Mouse (Mus musculus) liver, embryonic 15.5 days (tissue): ENCODE results near the gene Prkci. TPM values are rescaled to one million over a fixed set of nuclear protein-coding genes. Genes with fewer than 3 reads are reported as not detected.

Experiments
- ATAC-seq: fragments of 200-750 bp; cut with Nextera tagmentation; 2 replicates; pipeline ENCODE4 v1.8.0; 2017; ENCODE audit warnings: moderate number of reproducible peaks, mild to moderate bottlenecking, moderate library complexity; ENCODE audit not compliant: insufficient read depth
- H3K27ac ChIP-seq: fragments of 300-500 bp; sonication (generic); replicated peaks from 2 replicates; pipeline ENCODE4 v1.5.1; 2015; ENCODE audit warnings: mild to moderate bottlenecking, inconsistent platforms
- H3K27me3 ChIP-seq: fragments of 300-500 bp; sonication (generic); 2 replicates; pipeline ENCODE4 v1.6.1; 2015; ENCODE audit warnings: mild to moderate bottlenecking, inconsistent platforms
- H3K36me3 ChIP-seq: fragments of 300-500 bp; sonication (generic); replicated peaks from 2 replicates; pipeline ENCODE4 v1.6.1; 2015; ENCODE audit warnings: moderate library complexity, mild to moderate bottlenecking, inconsistent platforms
- H3K4me1 ChIP-seq: fragments of 300-500 bp; sonication (generic); replicated peaks from 2 replicates; pipeline ENCODE4 v1.6.1; 2015; ENCODE audit warnings: inconsistent platforms
- H3K4me2 ChIP-seq: fragments of 300-500 bp; sonication (generic); 2 replicates; pipeline ENCODE4 v1.6.1; 2015; ENCODE audit warnings: moderate library complexity, mild to moderate bottlenecking, inconsistent platforms
- H3K4me3 ChIP-seq: fragments of 300-500 bp; sonication (generic); replicated peaks from 2 replicates; pipeline ENCODE4 v1.5.1; 2015; ENCODE audit warnings: mild to moderate bottlenecking, inconsistent platforms
- H3K9ac ChIP-seq: fragments of 300-500 bp; sonication (generic); 2 replicates; pipeline ENCODE4 v1.6.1; 2015; ENCODE audit warnings: moderate library complexity, mild to moderate bottlenecking, inconsistent platforms
- H3K9me3 ChIP-seq: fragments of 300-500 bp; sonication (generic); replicated peaks from 2 replicates; pipeline ENCODE4 v1.6.1; 2016; ENCODE audit warnings: inconsistent platforms
- WGBS: fragments of 180-500 bp; shearing (Covaris S2); methylation state at CpG from one replicate; pipeline ENCODE4 v1.1.7; 2015; ENCODE audit warnings: mixed read lengths; ENCODE audit not compliant: insufficient replicate concordance; 5-methylcytosine and 5-hydroxymethylcytosine counted together
- polyA plus RNA-seq: library from polyadenylated mRNA; unstranded; fragments of >200 nt; fragmentation: Nextera tagmentation; extraction: Ambion mirVana; gene quantifications from 2 replicates; pipeline ENCODE4 v1.2.1, GENCODE M21; 2015

The Prkci gene
- polyA plus RNA-seq, 1 experiment from 2014 or later = 5.1 TPM

- Histone ChIP-seq H3K27me3 (no peaks in the 10 kb centered on the region), H3K4me2 (no peak overlapping the region), H3K9me3 (no peaks in the 10 kb centered on the region), H3K27ac (no peak overlapping the region), H3K4me1 (peaks cover 10% of the 10 kb centered on the region; the same call in 1 of the 2 replicates), H3K4me3 (no peak overlapping the region), H3K36me3 (0 out of 2 replicates have a peak, but pooled peaks cover 4% of the 10 kb centered on the region), H3K9ac (no peak overlapping the region)
- WGBS = 37% methylated on average over 4 of the region's 4 CpGs
- no peak for ATAC-seq
These were observed 22.1 kb downstream of the Prkci start for GRCm38 (mm10) chr3:31017652-31018051.

GRCm38 (mm10) chr3:31019287-31019686 lies 23.7 kb downstream of the Prkci start:
- Histone ChIP-seq H3K4me3 (no peak overlapping the region), H3K9me3 (no peaks in the 10 kb centered on the region), H3K9ac (no peak overlapping the region), H3K36me3 (0 out of 2 replicates have a peak, but pooled peaks cover 4% of the 10 kb centered on the region), H3K27me3 (no peaks in the 10 kb centered on the region), H3K4me2 (no peak overlapping the region), H3K27ac (no peak overlapping the region), H3K4me1 (peaks cover 10% of the 10 kb centered on the region; the same call in 1 of the 2 replicates)
- no peak for ATAC-seq
- WGBS = 41% methylated on average over 1 of the region's 1 CpGs

GRCm38 (mm10) chr3:31019793-31020447 lies 24.4 kb downstream of the Prkci start:
- Histone ChIP-seq H3K4me1 (peaks cover 10% of the 10 kb centered on the region; the same call in 1 of the 2 replicates), H3K9me3 (no peaks in the 10 kb centered on the region), H3K27me3 (no peaks in the 10 kb centered on the region), H3K4me3 (no peak overlapping the region), H3K36me3 (0 out of 2 replicates have a peak, but pooled peaks cover 4% of the 10 kb centered on the region), H3K27ac (no peak overlapping the region), H3K9ac (no peak overlapping the region), H3K4me2 (no peak overlapping the region)
- 74% methylated on average over 5 of the region's 5 CpGs for WGBS
- no peak for ATAC-seq

- ATAC-seq = no peak
- H3K9ac ChIP-seq = no peak overlapping the region
- no peaks in the 10 kb centered on the region for H3K9me3 ChIP-seq
- no peak overlapping the region for H3K27ac ChIP-seq
- H3K4me1 ChIP-seq = peaks cover 10% of the 10 kb centered on the region; the same call in 1 of the 2 replicates
- H3K4me2 ChIP-seq = no peak overlapping the region
- H3K27me3 ChIP-seq = no peaks in the 10 kb centered on the region
- 62% methylated on average over 4 of the region's 4 CpGs for WGBS
- H3K36me3 ChIP-seq = 0 out of 2 replicates have a peak, but pooled peaks cover 4% of the 10 kb centered on the region
- H3K4me3 ChIP-seq = no peak overlapping the region
These were observed 25.1 kb downstream of the Prkci start for GRCm38 (mm10) chr3:31020656-31021055.

- no peak overlapping the region for H3K9ac ChIP-seq
- H3K27me3 ChIP-seq = no peaks in the 10 kb centered on the region
- H3K4me1 ChIP-seq = no peaks in the 10 kb centered on the region
- H3K36me3 ChIP-seq = 0 out of 2 replicates have a peak, but pooled peaks cover 4% of the 10 kb centered on the region
- no peak overlapping the region for H3K27ac ChIP-seq
- H3K4me3 ChIP-seq = no peak overlapping the region
- WGBS = 50% methylated on average over 7 of the region's 7 CpGs
- ATAC-seq = no peak
- no peaks in the 10 kb centered on the region for H3K9me3 ChIP-seq
- H3K4me2 ChIP-seq = no peak overlapping the region
These were observed 27.4 kb downstream of the Prkci start for GRCm38 (mm10) chr3:31022895-31023436.

GRCm38 (mm10) chr3:31027718-31028117 lies 32.2 kb downstream of the Prkci start:
- peak; percentile 37; the same call in 1 of the 2 replicates for ATAC-seq
- Histone ChIP-seq H3K9ac (no peak overlapping the region), H3K36me3 (no peaks in the 10 kb centered on the region), H3K9me3 (no peaks in the 10 kb centered on the region), H3K4me3 (no peak overlapping the region), H3K4me2 (no peak overlapping the region), H3K27ac (no peak overlapping the region), H3K27me3 (no peaks in the 10 kb centered on the region), H3K4me1 (no peaks in the 10 kb centered on the region)
- 72% methylated on average over 8 of the region's 8 CpGs for WGBS

- ATAC-seq = no peak
- no peaks in the 10 kb centered on the region for H3K4me1 ChIP-seq
- no peaks in the 10 kb centered on the region for H3K36me3 ChIP-seq
- no peaks in the 10 kb centered on the region for H3K9me3 ChIP-seq
- no peak overlapping the region for H3K9ac ChIP-seq
- H3K27me3 ChIP-seq = no peaks in the 10 kb centered on the region
- WGBS = 82% methylated on average over 9 of the region's 9 CpGs
- no peak overlapping the region for H3K4me2 ChIP-seq
- no peak overlapping the region for H3K4me3 ChIP-seq
- no peak overlapping the region for H3K27ac ChIP-seq
These were observed 36.1 kb downstream of the Prkci start for GRCm38 (mm10) chr3:31031621-31032020.

GRCm38 (mm10) chr3:31033644-31034043 lies 38.1 kb downstream of the Prkci start:
- no peak overlapping the region for H3K9ac ChIP-seq
- H3K4me1 ChIP-seq = no peaks in the 10 kb centered on the region
- no peak overlapping the region for H3K27ac ChIP-seq
- H3K27me3 ChIP-seq = no peaks in the 10 kb centered on the region
- ATAC-seq = no peak
- H3K9me3 ChIP-seq = no peaks in the 10 kb centered on the region
- no peak overlapping the region for H3K4me2 ChIP-seq
- no peaks in the 10 kb centered on the region for H3K36me3 ChIP-seq
- H3K4me3 ChIP-seq = no peak overlapping the region
- 60% methylated on average over 3 of the region's 3 CpGs for WGBS

- H3K4me2 ChIP-seq = no peak overlapping the region
- ATAC-seq = no peak
- no peak overlapping the region for H3K27ac ChIP-seq
- no peaks in the 10 kb centered on the region for H3K9me3 ChIP-seq
- no peaks in the 10 kb centered on the region for H3K4me1 ChIP-seq
- no peak overlapping the region for H3K9ac ChIP-seq
- no peak overlapping the region for H3K4me3 ChIP-seq
- WGBS = 80% methylated on average over 13 of the region's 13 CpGs
- no peaks in the 10 kb centered on the region; the same call in 1 of the 2 replicates for H3K36me3 ChIP-seq
- H3K27me3 ChIP-seq = no peaks in the 10 kb centered on the region
These were observed 42.3 kb downstream of the Prkci start for GRCm38 (mm10) chr3:31037851-31038250.

GRCm38 (mm10) chr3:31038689-31039088 lies 43.1 kb downstream of the Prkci start:
- H3K4me3 ChIP-seq = no peak overlapping the region
- H3K4me2 ChIP-seq = no peak overlapping the region
- ATAC-seq = no peak
- H3K9ac ChIP-seq = no peak overlapping the region
- H3K27me3 ChIP-seq = no peaks in the 10 kb centered on the region
- H3K36me3 ChIP-seq = no peaks in the 10 kb centered on the region; the same call in 1 of the 2 replicates
- H3K4me1 ChIP-seq = no peaks in the 10 kb centered on the region
- H3K27ac ChIP-seq = no peak overlapping the region
- WGBS = 77% methylated on average over 10 of the region's 10 CpGs
- no peaks in the 10 kb centered on the region for H3K9me3 ChIP-seq

- Histone ChIP-seq H3K27me3 (no peaks in the 10 kb centered on the region), H3K36me3 (no peaks in the 10 kb centered on the region; the same call in 1 of the 2 replicates), H3K9ac (no peak overlapping the region), H3K27ac (no peak overlapping the region), H3K4me3 (no peak overlapping the region), H3K9me3 (no peaks in the 10 kb centered on the region), H3K4me2 (no peak overlapping the region), H3K4me1 (no peaks in the 10 kb centered on the region)
- no peak for ATAC-seq
- WGBS = 61% methylated on average over 2 of the region's 2 CpGs
These were observed 47.4 kb downstream of the Prkci start for GRCm38 (mm10) chr3:31042992-31043391.
